Mouse (Mus musculus) ES-E14 (cell line): ENCODE results near the gene Madd. TPM values are rescaled to one million over a fixed set of nuclear protein-coding genes. Genes with fewer than 3 reads are reported as not detected.

Experiments used
- DNase-seq: peaks from one replicate; pipeline ENCODE4 v3.0.0-alpha.2; 2013; ENCODE audit warnings: low read depth, low spot score
- H3K27ac ChIP-seq: 2 replicates; pipeline ENCODE4 v1.5.1; 2012; ENCODE audit warnings: low read depth, mild to moderate bottlenecking, low read length, moderate library complexity, mixed read lengths; ENCODE audit not compliant: poor library complexity, insufficient read depth, severe bottlenecking
- H3K36me3 ChIP-seq: 2 replicates; pipeline ENCODE4 v1.6.1; 2012; ENCODE audit warnings: mild to moderate bottlenecking, low read length, moderate library complexity, mixed read lengths; ENCODE audit not compliant: control insufficient read depth, poor library complexity, insufficient read depth, severe bottlenecking
- H3K4me1 ChIP-seq, 2 experiments: fragments of 150-350 bp in 1 of 2; sonication (generic) in 1 of 2; 2 replicates each; pipeline ENCODE4 v1.6.1; 2012; ENCODE audit warnings: low read length in 2 of 2, mild to moderate bottlenecking in 1 of 2, mixed read lengths in 1 of 2; ENCODE audit not compliant: control insufficient read depth in 2 of 2, insufficient read depth in 2 of 2, poor library complexity in 1 of 2
- H3K4me3 ChIP-seq, 2 experiments: fragments of 150-350 bp in 1 of 2; sonication (generic) in 1 of 2; 2 replicates each; pipeline ENCODE4 v1.5.1; 2012; ENCODE audit warnings: low read length in 2 of 2, low read depth in 1 of 2, mild to moderate bottlenecking in 1 of 2, mixed read lengths in 1 of 2; ENCODE audit not compliant: insufficient read depth in 1 of 2, poor library complexity in 1 of 2, severe bottlenecking in 1 of 2
- H3K9ac ChIP-seq: 2 replicates; pipeline ENCODE4 v1.6.1; 2012; ENCODE audit warnings: low read depth, mild to moderate bottlenecking, low read length, mixed read lengths; ENCODE audit not compliant: poor library complexity, insufficient read depth, severe bottlenecking
- H3K9me3 ChIP-seq: fragments of 150-350 bp; sonication (generic); 2 replicates; pipeline ENCODE4 v1.6.1; 2012; ENCODE audit warnings: low read depth, mild to moderate bottlenecking, low read length; ENCODE audit not compliant: control insufficient read depth, insufficient read depth
- CHD2 ChIP-seq: IDR thresholded peaks from 2 replicates; pipeline ENCODE4 v1.6.1; 2014; ENCODE audit warnings: mild to moderate bottlenecking, low read depth, low read length, inconsistent platforms
- HCFC1 ChIP-seq: IDR thresholded peaks from 2 replicates; pipeline ENCODE4 v1.6.1; 2012; ENCODE audit warnings: low read length, inconsistent platforms, borderline replicate concordance; ENCODE audit not compliant: insufficient read depth
- MAFK ChIP-seq: IDR thresholded peaks from 2 replicates; pipeline ENCODE4 v1.6.1; 2014; ENCODE audit warnings: mild to moderate bottlenecking, low read depth, low read length, inconsistent platforms; ENCODE audit not compliant: insufficient read depth
- ZC3H11A ChIP-seq: IDR thresholded peaks from 2 replicates; pipeline ENCODE4 v1.6.1; 2012; ENCODE audit warnings: low read depth, mild to moderate bottlenecking, inconsistent platforms, low read length, borderline replicate concordance
- ZNF384 ChIP-seq: IDR thresholded peaks from 2 replicates; pipeline ENCODE4 v1.6.1; 2012; ENCODE audit warnings: low read depth, low read length, inconsistent platforms
- in situ Hi-C, 2 experiments: fragments of 600-800 bp; cut with MboI; formaldehyde crosslinking; loops; one replicate each; pipeline ENCODE4 v1.15.1; 2025; ENCODE audit warnings: low sequenced_read_pairs in 2 of 2, inconsistent platforms in 1 of 2; ENCODE audit not compliant: unreplicated experiment in 2 of 2
- total RNA-seq: library from RNA; depleted of rRNA; stranded (reverse); fragments of 300-350 nt; gene quantifications from 2 replicates; pipeline ENCODE4 v1.2.3, GENCODE M21; 2012

Gene Madd
- total RNA-seq, 1 experiment, result 6.7 TPM

GRCm38 (mm10) chr2:91169587-91170322 lies 13.9 kb downstream of the Madd start:
- no peak for TF ChIP-seq CHD2
- TF ChIP-seq HCFC1, result no peak
- no peak for TF ChIP-seq MAFK
- no peak for TF ChIP-seq ZC3H11A
- TF ChIP-seq ZNF384, result no peak
- DNase-seq, result no peak
- no peaks in the 10 kb centered on the region for H3K36me3 ChIP-seq
- no peaks in the 10 kb centered on the region for H3K4me1 ChIP-seq
- H3K9ac ChIP-seq, result no peak overlapping the region
- in situ Hi-C loops, result no loop called here
- no peaks in the 10 kb centered on the region for H3K9me3 ChIP-seq
- no peak overlapping the region for H3K27ac ChIP-seq
- H3K4me3 ChIP-seq, result no peak overlapping the region

- in situ Hi-C loops, result no loop called here
- no peaks in the 10 kb centered on the region for H3K9me3 ChIP-seq
These were observed 16.0 kb downstream of the Madd start for GRCm38 (mm10) chr2:91167629-91168028.

GRCm38 (mm10) chr2:91164991-91165390 lies 18.6 kb downstream of the Madd start:
- Histone ChIP-seq H3K4me3 (no peak overlapping the region), H3K36me3 (no peaks in the 10 kb centered on the region), H3K4me1 (no peaks in the 10 kb centered on the region), H3K9me3 (no peaks in the 10 kb centered on the region), H3K27ac (no peak overlapping the region), H3K9ac (no peak overlapping the region)
- TF ChIP-seq CHD2 (no peak), HCFC1 (no peak)
- in situ Hi-C loops, result no loop called here
- no peak for DNase-seq

More at GRCm38 (mm10) chr2:91167629-91168028, 16.0 kb downstream of the Madd start:
- no peak for DNase-seq
- no peaks in the 10 kb centered on the region for H3K4me1 ChIP-seq
- no peak overlapping the region for H3K9ac ChIP-seq
- no peak overlapping the region for H3K27ac ChIP-seq
- TF ChIP-seq HCFC1 (no peak), MAFK (no peak), ZNF384 (no peak), ZC3H11A (no peak), CHD2 (no peak)
- no peaks in the 10 kb centered on the region for H3K36me3 ChIP-seq
- no peak overlapping the region for H3K4me3 ChIP-seq

- H3K9me3 ChIP-seq, result no peaks in the 10 kb centered on the region
- H3K36me3 ChIP-seq, result no peaks in the 10 kb centered on the region
- no peaks in the 10 kb centered on the region for H3K4me1 ChIP-seq
- no peak overlapping the region for H3K27ac ChIP-seq
- no peak for DNase-seq
- H3K9ac ChIP-seq, result no peak overlapping the region
- TF ChIP-seq ZC3H11A (no peak), HCFC1 (no peak), CHD2 (no peak), ZNF384 (no peak), MAFK (no peak)
- in situ Hi-C loops, result no loop called here
- no peak overlapping the region for H3K4me3 ChIP-seq
These were observed 20.1 kb downstream of the Madd start for GRCm38 (mm10) chr2:91163532-91163931.

- no peaks in the 10 kb centered on the region for H3K36me3 ChIP-seq
- in situ Hi-C loops, result no loop called here
These were observed 20.7 kb downstream of the Madd start for GRCm38 (mm10) chr2:91162952-91163351.

More at GRCm38 (mm10) chr2:91162952-91163351, 20.7 kb downstream of the Madd start:
- Histone ChIP-seq H3K9me3 (no peaks in the 10 kb centered on the region), H3K4me1 (no peaks in the 10 kb centered on the region), H3K9ac (no peak overlapping the region), H3K4me3 (no peak overlapping the region), H3K27ac (no peak overlapping the region)
- DNase-seq, result no peak
- TF ChIP-seq CHD2, result no peak
- TF ChIP-seq MAFK, result no peak
- no peak for TF ChIP-seq ZC3H11A
- TF ChIP-seq HCFC1, result no peak
- no peak for TF ChIP-seq ZNF384
